Mouse (Mus musculus) brain, embryonic 14.5 days (tissue): ENCODE measurements around the gene Gad1.

ENCODE experiments used
- CTCF ChIP-seq: fragments of 200-500 bp; IDR thresholded peaks from 2 replicates; pipeline ENCODE4 v1.5.1; 2012; ENCODE audit warnings: inconsistent platforms, mild to moderate bottlenecking, moderate library complexity, borderline replicate concordance; ENCODE audit not compliant: insufficient read depth, insufficient read length; ENCODE audit errors: extremely low read depth
- POLR2A ChIP-seq: fragments of 200-500 bp; IDR thresholded peaks from 2 replicates; pipeline ENCODE4 v1.6.1; 2012; ENCODE audit warnings: mild to moderate bottlenecking, inconsistent platforms, borderline replicate concordance; ENCODE audit not compliant: poor library complexity, insufficient read depth, insufficient read length, severe bottlenecking; ENCODE audit errors: extremely low read depth

GRCm38 (mm10) chr2:70564646-70565315, 11.9 kb downstream of the Gad1 start:
- TF ChIP-seq POLR2A (no peak), CTCF (no peak)
